Mouse (Mus musculus): ENCODE data around the gene Rbpj.

DNA sequence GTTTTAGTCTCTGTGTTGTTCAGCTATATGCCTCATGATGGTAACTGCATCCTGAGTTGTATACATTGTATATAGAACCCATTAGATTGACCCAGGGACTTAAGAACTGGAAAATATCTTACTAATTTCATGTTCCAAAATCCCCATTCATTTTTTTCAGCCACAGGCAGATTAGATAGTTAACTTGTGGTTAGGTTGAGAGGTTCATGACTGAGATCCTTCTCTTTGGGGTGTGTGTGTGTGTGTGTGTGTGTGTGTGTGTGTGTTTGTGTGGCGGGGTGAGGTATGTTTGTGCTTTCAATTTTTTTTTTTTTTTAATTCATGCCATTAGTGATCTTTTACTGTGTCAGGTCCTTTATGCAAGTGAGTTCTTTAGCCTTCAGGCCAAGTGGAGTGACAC, 133.2 kb downstream of the Rbpj start:
- TF ChIP-seq CTCF (IDR thresholded peaks at IDR 0.05; ENCODE audit: insufficient read depth, low read length) (no peak), POLR2A (IDR thresholded peaks at IDR 0.05; ENCODE audit: borderline replicate concordance, extremely low read depth, low read depth, low read length) (no peak)
